Mouse (Mus musculus) kidney, embryonic 15.5 days (tissue): ENCODE data around the gene Zfp790. TPM values are rescaled to one million over a fixed set of nuclear protein-coding genes. Genes with fewer than 3 reads are reported as not detected.

Experiments
- ATAC-seq: fragments of 200-750 bp; cut with Nextera tagmentation; replicated peaks from 2 replicates; pipeline ENCODE4 v1.8.0; 2017; ENCODE audit warnings: moderate TSS enrichment; ENCODE audit not compliant: low FRiP score
- H3K27ac ChIP-seq: fragments of 300-500 bp; sonication (generic); 2 replicates; pipeline ENCODE4 v1.5.1; 2015; ENCODE audit warnings: mild to moderate bottlenecking, inconsistent platforms
- H3K27me3 ChIP-seq: fragments of 300-500 bp; sonication (generic); 2 replicates; pipeline ENCODE4 v1.6.1; 2015; ENCODE audit warnings: inconsistent platforms
- H3K36me3 ChIP-seq: fragments of 300-500 bp; sonication (generic); 2 replicates; pipeline ENCODE4 v1.6.1; 2015; ENCODE audit warnings: inconsistent platforms
- H3K4me1 ChIP-seq: fragments of 300-500 bp; sonication (generic); 2 replicates; pipeline ENCODE4 v1.6.1; 2015; ENCODE audit warnings: inconsistent platforms
- H3K4me2 ChIP-seq: fragments of 300-500 bp; sonication (generic); 2 replicates; pipeline ENCODE4 v1.6.1; 2015; ENCODE audit warnings: moderate library complexity, mild to moderate bottlenecking, inconsistent platforms
- H3K4me3 ChIP-seq: fragments of 300-500 bp; sonication (generic); replicated peaks from 2 replicates; pipeline ENCODE4 v1.5.1; 2015; ENCODE audit warnings: mild to moderate bottlenecking, inconsistent platforms
- H3K9ac ChIP-seq: fragments of 300-500 bp; sonication (generic); 2 replicates; pipeline ENCODE4 v1.6.1; 2015; ENCODE audit warnings: mild to moderate bottlenecking, inconsistent platforms
- H3K9me3 ChIP-seq: fragments of 300-500 bp; sonication (generic); replicated peaks from 2 replicates; pipeline ENCODE4 v1.6.1; 2016; ENCODE audit warnings: inconsistent platforms
- WGBS: fragments of 180-500 bp; shearing (Covaris S2); methylation state at CpG from one replicate; pipeline ENCODE4 v1.1.7; 2015; ENCODE audit warnings: mixed read lengths; 5-methylcytosine and 5-hydroxymethylcytosine counted together
- polyA plus RNA-seq: library from polyadenylated mRNA; unstranded; fragments of >200 nt; fragmentation: Nextera tagmentation; extraction: Ambion mirVana; gene quantifications from 2 replicates; pipeline ENCODE4 v1.2.1, GENCODE M21; 2015

Zfp790 gene
- polyA plus RNA-seq = 13.4 and 13.9 TPM in 2 replicates

GRCm38 (mm10) chr7:29815910-29816429 lies at the start of gene Zfp790:
Zfp790 (plus strand) TSS chr7:29816114.
- under 1% methylated on average over 26 of the region's 26 CpGs for WGBS
- H3K36me3 ChIP-seq = peaks cover 5% of the 10 kb centered on the region
- peak; percentile 97 for ATAC-seq
- peak within 1 kb of the TSS; percentile 83 for H3K4me2 ChIP-seq
- peak within 1 kb of the TSS; percentile 69 for H3K9ac ChIP-seq
- H3K27me3 ChIP-seq = no peaks in the 10 kb centered on the region
- peak within 1 kb of the TSS; percentile 95 for H3K27ac ChIP-seq
- no peaks in the 10 kb centered on the region for H3K9me3 ChIP-seq
- H3K4me1 ChIP-seq = peaks cover 31% of the 10 kb centered on the region
- peak within 1 kb of the TSS; percentile 80 for H3K4me3 ChIP-seq

GRCm38 (mm10) chr7:29767058-29767686 lies 48.7 kb upstream of the Zfp790 start:
- peak overlapping the region; percentile 80 for H3K27ac ChIP-seq
- peak overlapping the region; percentile 66 for H3K4me2 ChIP-seq
- peaks cover 14% of the 10 kb centered on the region for H3K36me3 ChIP-seq
- H3K27me3 ChIP-seq = no peaks in the 10 kb centered on the region
- H3K4me1 ChIP-seq = peaks cover 19% of the 10 kb centered on the region
- peak overlapping the region; percentile 87 for H3K4me3 ChIP-seq
- H3K9ac ChIP-seq = peak overlapping the region; percentile 56
- WGBS = 2% methylated on average over 15 of the region's 15 CpGs
- ATAC-seq = peak; percentile 55
- no peaks in the 10 kb centered on the region for H3K9me3 ChIP-seq

- Histone ChIP-seq H3K9ac (peak within 1 kb of the TSS; percentile 75), H3K9me3 (no peaks in the 10 kb centered on the region), H3K36me3 (peaks cover 21% of the 10 kb centered on the region), H3K4me1 (peaks cover 21% of the 10 kb centered on the region), H3K4me3 (peak within 1 kb of the TSS; percentile 87), H3K27ac (peak within 1 kb of the TSS; percentile 98), H3K27me3 (no peaks in the 10 kb centered on the region), H3K4me2 (peak within 1 kb of the TSS; percentile 66)
- ATAC-seq = peak; percentile 94
- under 1% methylated on average over 32 of the region's 32 CpGs for whole genome bisulfite sequencing
Observed at GRCm38 (mm10) chr7:29768090-29768900, 47.6 kb upstream of the Zfp790 start, which contains the start of gene Zfp84. Zfp84 (plus strand) TSS chr7:29768552.

GRCm38 (mm10) chr7:29768980-29769379 lies 46.9 kb upstream of the Zfp790 start:
- Histone ChIP-seq H3K9me3 (no peaks in the 10 kb centered on the region), H3K4me1 (peaks cover 28% of the 10 kb centered on the region), H3K27me3 (no peaks in the 10 kb centered on the region), H3K4me2 (peak overlapping the region; percentile 66), H3K4me3 (peak overlapping the region; percentile 87), H3K27ac (peak overlapping the region; percentile 98), H3K9ac (peak overlapping the region; percentile 75), H3K36me3 (peaks cover 28% of the 10 kb centered on the region)
- no peak for ATAC-seq
- 5% methylated on average over 10 of the region's 10 CpGs for WGBS

- H3K36me3 ChIP-seq = peaks cover 73% of the 10 kb centered on the region
- H3K27me3 ChIP-seq = no peaks in the 10 kb centered on the region
- H3K4me2 ChIP-seq = no peak overlapping the region
- 83% methylated on average over 7 of the region's 7 CpGs for WGBS
- no peaks in the 10 kb centered on the region for H3K9me3 ChIP-seq
- 0 out of 2 replicates have a peak overlapping the region, but pooled peaks have one; percentile 24 for H3K27ac ChIP-seq
- H3K4me3 ChIP-seq = no peak overlapping the region
- ATAC-seq = no peak
- no peak overlapping the region for H3K9ac ChIP-seq
- H3K4me1 ChIP-seq = peaks cover 30% of the 10 kb centered on the region
Observed at GRCm38 (mm10) chr7:29773503-29773902, 42.4 kb upstream of the Zfp790 start.

GRCm38 (mm10) chr7:29774371-29774770 lies 41.5 kb upstream of the Zfp790 start:
- Histone ChIP-seq H3K27me3 (no peaks in the 10 kb centered on the region), H3K4me3 (no peak overlapping the region), H3K9ac (no peak overlapping the region), H3K36me3 (peaks cover 82% of the 10 kb centered on the region), H3K4me1 (peaks cover 26% of the 10 kb centered on the region), H3K9me3 (no peaks in the 10 kb centered on the region), H3K27ac (peak overlapping the region; percentile 63; the same call in 1 of the 2 replicates), H3K4me2 (no peak overlapping the region)
- ATAC-seq = no peak
- 72% methylated on average over 3 of the region's 3 CpGs for WGBS

GRCm38 (mm10) chr7:29776568-29776967 lies 39.3 kb upstream of the Zfp790 start:
- Histone ChIP-seq H3K4me2 (no peak overlapping the region), H3K36me3 (peaks cover 89% of the 10 kb centered on the region), H3K9me3 (no peaks in the 10 kb centered on the region), H3K9ac (no peak overlapping the region), H3K4me1 (peaks cover 18% of the 10 kb centered on the region), H3K4me3 (no peak overlapping the region), H3K27me3 (no peaks in the 10 kb centered on the region), H3K27ac (no peak overlapping the region)
- ATAC-seq = no peak
- 94% methylated on average over 19 of the region's 19 CpGs for WGBS

- H3K9me3 ChIP-seq = no peaks in the 10 kb centered on the region
- 96% methylated on average over 10 of the region's 10 CpGs for WGBS
- H3K4me3 ChIP-seq = no peak overlapping the region
- H3K9ac ChIP-seq = no peak overlapping the region
- peaks cover 81% of the 10 kb centered on the region for H3K36me3 ChIP-seq
- ATAC-seq = no peak
- no peak overlapping the region for H3K27ac ChIP-seq
- no peaks in the 10 kb centered on the region for H3K27me3 ChIP-seq
- H3K4me2 ChIP-seq = no peak overlapping the region
- H3K4me1 ChIP-seq = peaks cover 18% of the 10 kb centered on the region
Observed at GRCm38 (mm10) chr7:29777372-29777771, 38.5 kb upstream of the Zfp790 start.

- under 1% methylated on average over 45 of the region's 45 CpGs for WGBS
Observed at GRCm38 (mm10) chr7:29783871-29784551, 31.9 kb upstream of the Zfp790 start, which contains the start of gene Zfp30. Zfp30 (plus strand) TSS chr7:29783998.

GRCm38 (mm10) chr7:29785023-29785422 lies 30.9 kb upstream of the Zfp790 start:
- no peaks in the 10 kb centered on the region for H3K9me3 ChIP-seq
- no peaks in the 10 kb centered on the region for H3K27me3 ChIP-seq
- peaks cover 39% of the 10 kb centered on the region for H3K36me3 ChIP-seq
- 62% methylated on average over 8 of the region's 8 CpGs for WGBS
- H3K4me3 ChIP-seq = peak overlapping the region; percentile 86
- H3K9ac ChIP-seq = peak overlapping the region; percentile 25; the same call in 1 of the 2 replicates
- no peak overlapping the region for H3K27ac ChIP-seq
- no peak for ATAC-seq
- peaks cover 18% of the 10 kb centered on the region for H3K4me1 ChIP-seq
- H3K4me2 ChIP-seq = peak overlapping the region; percentile 73

More at GRCm38 (mm10) chr7:29783871-29784551, 31.9 kb upstream of the Zfp790 start, which contains the start of gene Zfp30:
- peaks cover 18% of the 10 kb centered on the region for H3K4me1 ChIP-seq
- H3K4me3 ChIP-seq = peak within 1 kb of the TSS; percentile 86
- H3K9ac ChIP-seq = peak within 1 kb of the TSS; percentile 81
- H3K27me3 ChIP-seq = no peaks in the 10 kb centered on the region
- no peaks in the 10 kb centered on the region for H3K9me3 ChIP-seq
- H3K4me2 ChIP-seq = peak within 1 kb of the TSS; percentile 73
- H3K27ac ChIP-seq = peak within 1 kb of the TSS; percentile 93
- peaks cover 37% of the 10 kb centered on the region for H3K36me3 ChIP-seq
- peak; percentile 97 for ATAC-seq

GRCm38 (mm10) chr7:29785888-29786287 lies 30.0 kb upstream of the Zfp790 start:
- Histone ChIP-seq H3K27ac (no peak overlapping the region), H3K4me1 (peaks cover 18% of the 10 kb centered on the region), H3K36me3 (peaks cover 39% of the 10 kb centered on the region), H3K4me3 (peak overlapping the region; percentile 86), H3K27me3 (no peaks in the 10 kb centered on the region), H3K9ac (peak overlapping the region; percentile 25; the same call in 1 of the 2 replicates), H3K9me3 (no peaks in the 10 kb centered on the region), H3K4me2 (peak overlapping the region; percentile 73)
- ATAC-seq = no peak
- 79% methylated on average over 5 of the region's 5 CpGs for WGBS
